Mouse (Mus musculus) common myeloid progenitor, adult 5-6 weeks (primary cell): ENCODE measurements around the gene Galnt12. TPM values are rescaled to one million over a fixed set of nuclear protein-coding genes. Genes with fewer than 3 reads are reported as not detected.
A peak's percentile ranks its signal among the peaks of the same experiment; 100 is the strongest.
"Not testable (repeated sequence)": the region's sequence is repeated elsewhere in the genome, so short reads cannot be mapped to it uniquely, and the experiment has no call there.

Experiments
- ATAC-seq: replicated peaks from 2 replicates; pipeline ENCODE4 v1.8.0; 2016; ENCODE audit warnings: low read depth, mild to moderate bottlenecking, moderate TSS enrichment, inconsistent platforms; ENCODE audit not compliant: poor library complexity, severe bottlenecking
- total RNA-seq: library from RNA; stranded (forward); fragments of 200-1000, 187-1606 nt; gene quantifications from 2 replicates; pipeline ENCODE4 v1.2.3, GENCODE M21; 2017

Galnt12 gene
- 1.9 and 3.0 TPM in 2 replicates for total RNA-seq

DNA sequence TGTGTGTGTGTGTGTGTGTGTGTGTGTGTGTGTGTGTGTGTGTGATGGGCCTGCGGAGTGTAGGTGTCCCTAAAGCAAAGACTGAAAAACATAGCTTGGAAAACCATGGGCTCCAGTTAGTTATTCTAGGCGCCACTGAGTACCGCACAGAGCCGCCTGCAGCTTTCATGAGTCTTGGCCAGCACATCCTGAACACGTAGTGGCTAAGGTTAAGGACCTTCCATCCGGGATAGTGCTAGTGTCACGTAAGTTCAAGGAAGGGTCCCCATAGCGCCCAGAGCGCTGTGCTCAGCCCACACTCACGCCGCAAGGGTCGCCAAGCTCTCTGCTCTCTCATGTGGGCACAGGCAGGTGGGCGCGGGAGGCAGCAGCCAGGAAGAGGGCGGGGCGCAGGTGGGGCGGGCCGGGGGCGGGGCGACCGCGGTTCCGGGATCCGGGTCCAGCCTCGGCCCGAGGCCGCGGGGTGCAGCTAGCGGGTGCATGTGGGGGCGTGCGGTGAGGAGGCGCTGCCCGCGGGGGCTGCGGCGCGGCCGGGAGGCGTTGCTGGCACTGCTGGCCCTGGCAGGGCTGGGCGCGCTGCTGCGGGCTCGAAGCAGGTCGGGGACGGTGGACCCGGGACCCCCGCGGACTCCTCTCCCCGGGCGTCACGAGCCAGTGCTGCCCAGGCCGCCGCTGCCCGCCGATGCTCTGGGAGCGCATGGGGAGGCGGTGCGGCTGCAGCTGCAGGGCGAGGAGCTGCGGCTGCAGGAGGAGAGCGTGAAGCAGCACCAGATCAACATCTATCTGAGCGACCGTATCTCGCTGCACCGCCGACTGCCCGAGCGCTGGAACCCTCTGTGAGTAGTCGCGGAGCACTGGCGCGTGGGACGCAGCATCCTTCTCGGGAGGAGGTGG is at the start of gene Galnt12:
Gene Galnt12 (plus strand): TSS at position 417 of the 894 bp plus-strand sequence.
- ATAC-seq, result peak; percentile 46

DNA sequence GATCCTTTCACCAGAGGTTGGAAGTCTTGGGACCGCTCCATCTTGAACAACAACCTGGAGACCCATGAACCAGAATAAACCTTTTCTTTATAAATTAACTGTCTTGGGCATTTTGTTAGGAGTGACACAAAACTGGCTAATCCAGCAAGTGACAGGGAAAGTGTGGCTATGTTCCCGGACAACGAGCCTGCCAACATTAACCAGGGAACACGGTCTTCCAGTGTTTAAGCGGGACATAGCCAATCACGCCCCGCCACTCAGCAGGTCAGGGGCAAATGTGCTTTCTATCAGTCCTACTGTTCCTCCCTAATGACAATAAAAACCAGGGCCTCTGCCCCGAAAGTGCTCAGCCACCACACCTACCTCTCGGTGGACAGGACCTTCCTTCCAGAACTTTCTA is 47.8 kb upstream of the Galnt12 start:
- no peak for ATAC-seq

DNA sequence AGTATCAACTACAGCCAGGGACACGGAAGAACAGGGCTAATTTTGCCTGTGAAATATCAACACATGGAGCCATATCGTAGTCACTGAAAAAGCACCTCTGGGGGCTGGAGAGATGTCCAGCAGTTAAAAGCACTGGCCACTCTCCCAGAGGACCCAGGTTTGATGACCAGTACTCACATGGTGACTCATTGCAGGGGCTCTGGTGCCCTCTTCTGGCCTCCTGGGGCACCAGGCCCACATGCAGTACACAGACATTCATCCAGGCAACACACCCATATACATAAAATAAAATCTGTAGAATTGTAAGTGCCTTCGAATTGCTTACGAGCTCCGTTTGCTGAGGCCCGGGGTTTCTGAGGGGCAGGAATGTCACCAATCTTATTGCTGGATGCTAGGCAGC is 44.7 kb upstream of the Galnt12 start:
- no peak for ATAC-seq

DNA sequence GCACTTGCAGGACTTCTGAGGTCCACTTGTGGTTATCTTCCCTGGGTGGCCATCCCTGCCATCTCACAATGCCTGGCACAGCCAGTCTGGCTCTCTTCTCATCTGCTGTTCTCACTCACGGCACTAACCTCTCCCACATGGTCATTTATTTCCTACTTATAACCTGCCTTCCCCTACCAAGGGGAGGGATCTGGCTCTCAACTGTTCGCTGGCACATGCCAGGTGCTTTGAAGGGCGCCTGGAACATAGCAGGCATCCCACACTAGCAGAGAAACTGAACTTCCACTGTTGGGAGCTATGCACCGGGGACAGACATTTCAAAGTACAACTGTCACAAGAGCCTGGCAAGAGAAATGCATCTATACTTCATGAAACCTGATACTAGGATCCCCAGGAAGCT is 43.9 kb upstream of the Galnt12 start:
- ATAC-seq, result no peak

DNA sequence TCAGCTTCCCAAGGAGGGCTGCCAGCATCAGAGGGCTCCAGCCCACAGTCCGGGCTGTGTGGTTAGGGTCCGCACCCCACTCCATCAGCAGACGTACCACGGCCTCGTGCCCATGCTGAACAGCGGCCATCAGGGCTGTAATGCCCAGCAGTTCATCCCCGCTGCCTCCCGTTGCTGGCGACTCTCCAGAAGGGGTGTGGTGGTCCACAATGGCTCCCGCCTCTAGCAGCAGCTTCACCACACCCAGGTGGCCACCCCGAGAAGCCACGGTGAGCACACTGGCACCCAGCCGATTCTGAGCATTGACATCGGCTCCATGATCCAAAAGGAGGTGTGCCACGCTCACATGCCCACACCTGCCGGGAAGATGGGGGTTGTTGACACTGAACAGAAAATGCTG is 42.5 kb upstream of the Galnt12 start:
- ATAC-seq, result no peak

DNA sequence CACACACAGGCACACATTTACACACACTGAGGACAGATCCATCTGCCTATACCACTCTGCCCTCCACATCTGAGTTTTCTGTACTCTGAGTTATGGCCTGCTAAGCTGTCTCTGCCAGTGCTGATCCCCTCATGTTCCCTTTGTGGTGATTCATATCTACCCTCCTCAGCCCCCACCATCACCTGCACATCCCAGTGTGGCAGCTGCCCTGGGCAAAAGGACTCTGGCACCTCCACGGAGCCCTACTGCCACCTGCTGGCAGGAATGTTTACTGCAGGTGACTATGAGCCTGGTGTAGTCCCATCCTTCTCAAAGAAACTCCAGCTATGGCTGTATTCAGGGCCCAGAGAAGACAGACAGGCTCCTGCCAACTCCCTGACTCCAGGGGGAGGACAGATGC is 41.5 kb upstream of the Galnt12 start:
- ATAC-seq, result peak; percentile 85

DNA sequence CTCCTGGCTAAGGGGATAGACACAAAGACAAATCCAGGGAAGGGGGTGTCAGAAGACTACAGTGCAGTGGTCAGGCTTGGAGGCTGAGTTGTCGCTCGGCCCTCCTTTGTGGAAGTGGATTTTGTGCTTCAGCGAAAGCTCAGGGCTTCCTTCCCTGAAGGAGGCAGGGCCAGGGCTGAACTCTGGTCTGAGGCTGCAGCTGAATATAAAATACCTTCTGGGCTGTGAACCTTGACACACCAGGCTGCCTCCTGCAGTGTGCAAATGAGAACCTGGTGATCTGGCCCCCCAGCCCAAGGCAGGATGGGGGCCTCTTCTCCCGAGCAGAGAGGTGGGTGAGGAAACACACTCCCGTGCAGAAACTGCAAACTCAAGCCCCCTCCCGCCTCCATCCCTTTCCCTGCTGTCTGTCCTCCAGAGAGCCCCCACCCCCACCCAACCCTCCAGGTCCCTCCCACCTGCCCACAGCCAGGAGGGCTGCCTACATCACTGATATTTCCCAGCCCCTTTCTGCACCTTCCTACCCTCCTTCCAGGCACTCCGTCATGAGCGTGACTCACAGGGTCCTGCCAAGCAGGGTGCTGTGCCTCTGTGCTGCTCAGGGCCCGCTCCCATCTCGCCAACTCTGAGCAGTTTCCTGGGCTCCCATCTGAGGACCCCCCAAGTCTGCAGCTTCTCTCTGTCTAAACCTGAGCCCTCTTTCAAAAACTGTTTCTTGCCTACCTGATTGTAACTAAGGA is 40.9 kb upstream of the Galnt12 start:
- no peak for ATAC-seq

DNA sequence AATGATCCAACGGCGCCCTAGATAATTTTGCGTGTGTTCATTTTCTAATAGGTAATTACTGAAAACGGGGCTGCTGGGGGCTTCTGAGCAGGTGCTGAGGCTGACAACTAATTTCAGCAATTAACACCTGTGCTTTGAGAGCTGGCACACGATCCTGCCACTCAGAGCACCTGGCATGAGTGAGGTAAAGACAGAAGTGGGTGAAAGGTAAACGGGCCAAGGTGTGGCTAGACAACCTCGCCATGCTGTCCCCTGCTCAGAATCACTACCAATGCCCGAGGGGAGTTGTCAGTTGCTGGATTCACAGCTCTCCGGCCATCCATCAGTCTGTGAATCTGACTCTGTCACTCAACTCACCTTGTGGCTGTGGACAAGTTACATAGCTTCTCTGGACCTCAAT is 39.8 kb upstream of the Galnt12 start:
- ATAC-seq, result no peak

DNA sequence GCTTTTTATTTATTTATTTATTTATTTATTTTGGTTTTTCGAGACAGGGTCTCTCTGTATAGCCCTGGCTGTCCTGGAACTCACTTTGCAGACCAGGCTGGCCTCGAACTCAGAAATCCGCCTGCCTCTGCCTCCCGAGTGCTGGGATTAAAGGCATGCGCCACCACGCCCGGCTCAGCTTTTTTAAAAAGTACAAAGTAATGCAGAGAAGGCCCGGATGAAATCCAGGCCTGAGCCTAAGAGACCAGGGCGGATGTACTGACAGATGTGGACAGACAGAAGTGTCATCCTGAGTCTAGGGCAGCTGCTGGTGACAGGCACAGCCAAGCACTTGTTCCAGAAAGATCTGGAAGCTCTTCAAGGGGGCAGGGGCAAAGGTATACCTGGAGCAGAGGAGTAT is 36.5 kb upstream of the Galnt12 start:
- not testable (repeated sequence) for ATAC-seq

DNA sequence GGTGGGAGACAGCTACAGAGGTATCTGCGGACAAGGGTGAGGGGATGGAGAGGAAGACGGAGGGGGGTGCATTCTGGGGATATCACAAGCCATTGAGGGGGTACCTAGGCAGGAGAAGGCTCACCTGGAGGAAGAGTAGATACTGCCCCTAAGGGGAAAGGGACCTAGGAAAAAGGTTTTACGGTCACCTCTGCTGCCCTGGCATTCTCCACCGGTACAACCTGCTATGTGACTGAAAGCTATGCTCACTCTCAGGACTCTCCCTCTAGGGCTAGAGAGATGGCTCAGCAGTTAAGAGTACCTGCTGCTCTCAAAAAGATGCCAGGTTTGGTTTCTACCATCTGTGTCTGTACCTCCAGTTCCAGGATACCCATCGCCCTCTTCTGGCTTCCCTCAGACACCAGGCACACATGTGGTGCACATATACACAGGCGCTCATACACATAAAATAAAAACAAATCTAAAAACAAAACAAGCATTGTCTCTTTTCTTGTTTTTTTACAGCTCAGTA is 36.1 kb upstream of the Galnt12 start:
- ATAC-seq, result no peak

DNA sequence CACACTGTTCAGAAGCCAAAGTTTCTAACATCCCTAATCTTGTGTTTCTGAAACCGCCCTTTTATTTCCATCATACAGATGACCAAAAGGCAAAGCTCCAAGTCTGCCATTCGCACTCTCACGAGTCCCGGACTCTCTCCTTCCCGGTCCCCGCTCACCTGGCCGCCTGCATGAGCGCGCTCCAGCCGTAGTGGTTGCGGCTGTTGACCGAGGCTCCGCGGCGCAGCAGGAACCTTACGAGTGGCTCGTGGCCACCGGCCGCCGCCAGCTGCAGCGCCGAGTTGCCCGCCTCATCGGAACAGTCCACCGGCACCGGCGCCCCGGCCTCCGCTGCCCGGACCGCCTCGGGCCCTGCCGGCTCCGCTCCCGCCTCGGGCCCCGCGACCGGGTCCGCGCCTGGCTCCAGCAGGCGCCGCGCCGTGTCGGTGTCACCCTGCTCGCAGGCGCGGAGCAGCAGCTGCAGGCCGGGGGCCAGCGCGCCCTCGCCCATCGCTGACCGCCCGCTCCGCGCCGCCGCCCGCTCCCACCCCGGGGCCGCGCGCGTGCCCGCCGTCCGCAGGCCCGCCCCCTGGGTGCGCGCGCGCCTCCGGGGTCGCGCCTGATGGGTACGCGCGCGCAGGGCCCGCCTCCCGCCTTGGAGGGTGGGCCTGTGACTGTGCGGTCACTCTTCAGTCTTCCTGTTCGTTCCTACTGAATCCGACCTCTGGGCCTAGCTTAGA is 34.8 kb upstream of the Galnt12 start, which contains the start of gene Anks6:
Gene Anks6 (minus strand): TSS at position 637 of the 719 bp plus-strand sequence.
- ATAC-seq, result peak; percentile 85

DNA sequence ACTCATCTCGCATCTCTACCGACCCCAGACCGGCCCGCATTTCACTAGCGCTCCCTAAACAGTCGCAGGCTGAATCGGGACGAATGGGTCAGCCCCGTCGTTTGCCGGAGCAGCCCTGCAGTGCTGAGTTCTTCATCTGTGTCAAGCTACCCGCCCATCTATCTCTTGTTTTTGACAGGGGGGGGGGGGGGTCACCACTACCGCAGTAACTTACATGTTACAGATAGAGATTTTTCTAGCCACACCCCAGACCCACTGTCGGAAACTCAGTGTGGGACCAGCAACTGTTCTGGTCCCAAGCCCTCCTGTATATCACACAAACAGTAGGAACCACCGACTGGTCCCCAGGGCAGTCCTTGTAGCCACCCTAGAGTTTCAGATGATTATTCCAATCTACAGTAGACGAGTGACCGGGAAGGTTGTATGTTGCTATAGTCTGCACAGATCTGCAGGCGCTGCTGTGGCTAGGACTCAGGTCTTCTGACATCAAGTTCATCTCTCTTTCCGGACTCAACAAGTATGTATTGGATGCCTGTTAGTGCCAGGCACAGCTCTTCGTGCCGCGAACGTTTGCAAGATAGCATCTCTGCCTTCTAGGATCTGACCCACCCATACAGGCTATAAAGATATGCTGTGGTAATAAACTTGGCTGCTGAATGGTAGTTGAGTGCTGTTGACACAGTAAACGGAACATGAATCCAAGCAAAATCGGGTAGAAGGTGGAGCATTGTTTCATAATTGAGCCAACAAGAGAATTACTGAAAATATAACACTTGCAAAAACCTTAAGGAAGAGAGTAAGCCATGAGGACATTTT is 34.0 kb upstream of the Galnt12 start:
- ATAC-seq, result 0 out of 2 replicates have a peak, but pooled peaks have one; percentile 23

DNA sequence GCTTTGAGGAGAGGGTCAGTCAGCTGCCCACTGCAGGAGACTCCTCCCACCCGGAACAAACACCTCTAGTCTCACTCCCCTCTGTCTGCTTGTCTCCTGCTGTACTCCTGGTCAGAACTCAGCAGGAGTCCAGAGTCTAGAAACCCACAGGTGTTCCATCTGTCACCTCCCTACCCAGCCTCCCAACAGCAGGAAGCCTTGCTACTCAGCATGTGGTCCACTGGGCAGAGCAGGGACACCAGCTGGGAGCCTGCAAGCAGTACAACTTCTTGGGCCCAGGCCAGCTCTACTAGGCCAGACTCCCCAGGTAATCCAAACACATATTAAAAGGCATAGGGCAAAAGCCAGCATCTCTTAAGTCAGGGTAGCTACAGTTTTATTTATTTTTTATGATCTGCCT is 30.8 kb upstream of the Galnt12 start:
- no peak for ATAC-seq

DNA sequence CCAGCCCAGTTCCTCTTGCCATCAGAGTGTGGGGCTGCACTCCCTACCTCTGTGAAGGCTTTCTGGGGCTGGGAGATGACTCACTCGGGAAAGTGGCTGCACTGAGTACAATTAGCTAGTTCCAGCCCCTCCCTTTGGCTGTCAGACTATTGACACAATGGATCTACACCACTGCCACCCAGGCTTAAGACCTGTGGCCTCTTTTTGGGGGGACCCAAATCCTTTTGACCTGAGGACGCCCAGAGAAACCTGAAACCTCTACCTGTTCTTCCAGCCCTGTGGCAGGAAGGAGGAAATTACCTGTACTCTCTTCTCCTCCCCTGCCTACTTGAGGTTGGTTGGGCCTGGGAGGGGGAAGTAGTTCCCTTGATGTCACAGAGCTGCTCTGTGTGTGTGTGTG is 16.7 kb upstream of the Galnt12 start:
- ATAC-seq, result no peak

DNA sequence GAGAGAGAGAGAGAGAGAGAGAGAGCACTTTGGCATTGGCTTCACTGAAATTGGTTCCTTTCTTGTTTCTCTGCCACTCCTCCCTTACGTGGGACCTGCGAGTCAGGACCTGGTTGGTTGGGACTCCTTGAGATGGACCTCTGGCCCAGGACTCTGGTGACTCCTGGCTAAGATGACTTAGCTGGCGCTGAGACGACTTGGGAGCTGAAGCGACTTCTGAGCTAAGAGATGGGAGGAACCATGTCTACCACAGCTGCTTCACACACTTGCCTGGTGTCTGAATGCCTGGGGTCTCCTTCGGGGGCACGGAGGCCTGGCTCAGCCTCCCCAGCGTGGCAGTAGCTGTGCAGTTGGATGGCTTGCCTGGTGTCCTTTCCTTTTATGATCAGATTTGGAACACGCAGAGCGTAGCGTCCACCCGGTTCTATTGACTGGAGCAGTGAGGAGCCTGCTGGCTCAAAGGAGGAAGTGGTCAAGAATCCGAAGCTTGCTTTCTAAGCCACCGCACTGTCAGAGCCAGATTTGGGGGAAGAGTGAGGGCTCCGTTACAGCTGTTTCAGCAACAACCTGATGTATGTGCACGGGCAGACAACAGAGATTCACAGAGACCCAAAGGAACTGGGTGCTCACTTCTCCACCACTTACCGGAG is 11.6 kb upstream of the Galnt12 start:
- peak; percentile 92 for ATAC-seq

DNA sequence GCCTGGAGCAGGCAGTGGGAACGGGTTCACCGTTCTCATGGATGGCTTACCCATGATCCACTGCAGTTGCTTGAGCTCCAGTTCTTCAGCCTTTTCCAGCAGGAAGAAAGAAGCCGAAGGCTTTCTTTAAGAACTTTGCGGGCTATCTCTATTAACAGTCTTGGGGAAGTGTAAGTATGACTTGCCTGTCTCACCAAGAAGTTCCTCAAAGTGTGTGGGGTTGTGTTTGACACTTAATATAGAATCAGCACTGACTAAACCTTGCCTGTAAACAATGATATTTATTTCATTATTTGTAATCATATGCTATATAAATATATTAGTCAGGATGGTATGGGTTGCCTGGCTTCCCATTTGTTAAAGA is 11.1 kb upstream of the Galnt12 start:
- peak; percentile 49; the same call in 1 of the 2 replicates for ATAC-seq

DNA sequence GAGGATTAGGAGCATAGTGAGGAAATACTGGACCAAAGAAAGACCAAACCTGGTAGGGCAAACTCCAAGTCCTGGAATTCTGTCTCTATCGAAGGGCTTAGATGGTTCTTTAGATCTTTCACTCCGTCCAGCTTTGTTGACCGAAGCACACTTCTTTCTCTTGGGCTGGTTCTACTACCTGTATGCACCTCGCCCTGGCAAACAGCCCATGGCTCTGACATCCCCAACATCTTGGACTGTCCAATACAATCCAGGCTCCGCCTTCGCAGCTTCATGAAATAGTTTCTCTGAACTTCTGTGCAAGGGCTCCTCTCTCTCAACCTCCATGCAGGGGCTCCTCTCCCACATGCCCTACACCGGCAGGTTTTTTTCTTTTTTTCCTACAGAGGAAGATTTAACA is 7.9 kb upstream of the Galnt12 start:
- no peak for ATAC-seq

DNA sequence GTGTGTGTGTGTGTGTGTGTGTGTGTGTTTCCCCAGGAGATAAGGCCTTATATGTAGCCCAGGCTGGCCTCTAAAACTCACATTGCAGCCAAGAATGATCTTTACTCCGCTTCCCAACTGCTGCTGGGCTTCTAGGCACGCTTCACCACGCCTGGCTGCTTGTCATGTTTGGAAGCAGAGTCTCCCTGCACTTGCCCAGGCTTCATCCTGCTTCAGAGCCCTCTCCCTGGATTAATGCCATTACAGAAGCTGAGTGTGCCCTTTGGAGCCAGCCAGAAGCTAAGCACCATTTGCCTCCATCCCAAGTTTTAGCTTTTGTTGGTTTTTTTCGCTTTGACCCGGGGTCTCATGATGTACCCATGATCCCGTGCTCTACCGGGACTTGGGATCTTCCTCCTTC is 3.0 kb upstream of the Galnt12 start:
- no peak for ATAC-seq

DNA sequence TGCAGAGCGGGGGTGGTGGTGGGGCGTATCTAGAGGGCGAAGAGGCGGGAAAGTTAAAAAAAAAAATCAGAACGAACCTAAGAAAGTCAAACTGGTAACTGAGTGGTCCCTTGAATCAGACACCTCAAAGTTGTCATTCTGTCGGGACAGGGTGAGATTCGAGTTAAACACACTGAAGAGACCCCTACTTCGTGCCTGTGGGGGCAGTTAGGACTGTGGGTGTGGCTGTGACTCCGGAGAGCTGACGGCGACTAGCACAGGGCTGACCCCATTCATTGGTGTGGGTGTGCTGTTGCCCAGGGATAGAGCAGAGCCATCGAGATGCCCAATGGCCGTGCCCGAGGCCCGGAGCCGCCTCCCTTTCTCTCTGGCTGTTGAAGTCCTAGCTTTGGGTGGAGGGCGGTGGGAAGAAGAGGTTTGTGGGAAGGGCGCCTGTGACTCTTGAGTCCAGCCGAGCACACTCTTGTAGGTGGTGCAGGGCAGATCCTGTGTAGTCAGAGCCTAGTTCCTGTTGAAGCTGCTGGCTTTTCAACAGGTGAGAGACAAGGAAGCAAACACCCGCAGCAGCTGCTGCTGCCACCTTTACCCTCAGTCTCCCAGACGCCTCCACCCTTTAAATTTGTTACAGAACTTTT is 795 bp downstream of the Galnt12 start:
- ATAC-seq, result 0 out of 2 replicates have a peak, but pooled peaks have one; percentile 22
